Mouse (Mus musculus) brown adipose tissue, adult 24 weeks (tissue): ENCODE results near the gene Pcif1. TPM values are rescaled to one million over a fixed set of nuclear protein-coding genes. Genes with fewer than 3 reads are reported as not detected.

Source experiments
- H3K27ac ChIP-seq: fragments of 200-500 bp; replicated peaks from 2 replicates; pipeline ENCODE4 v1.5.1; 2012; ENCODE audit warnings: low read depth, mild to moderate bottlenecking, low read length
- H3K4me1 ChIP-seq: fragments of 200-500 bp; 2 replicates; pipeline ENCODE4 v1.6.1; 2012; ENCODE audit warnings: low read length, mixed read lengths; ENCODE audit not compliant: control insufficient read depth, insufficient read depth, insufficient read length
- H3K4me3 ChIP-seq: fragments of 200-500 bp; 2 replicates; pipeline ENCODE4 v1.5.1; 2012; ENCODE audit warnings: low read depth, mild to moderate bottlenecking, low read length, moderate library complexity; ENCODE audit not compliant: insufficient read depth
- polyA plus RNA-seq: library from polyadenylated mRNA; stranded (reverse); fragments of >200 nt; gene quantifications from 2 replicates; pipeline ENCODE4 v1.2.4, GENCODE M21; 2012; ENCODE audit not compliant: missing spikeins, insufficient read depth, insufficient read length

The Pcif1 gene
- polyA plus RNA-seq, 1 experiment = 25.6 TPM

GRCm38 (mm10) chr2:164877376-164878215 lies 1.5 kb upstream of the Pcif1 start:
- Histone ChIP-seq H3K27ac (peak overlapping the region; percentile 83), H3K4me1 (peaks cover 10% of the 10 kb centered on the region; the same call in 1 of the 2 replicates), H3K4me3 (peak overlapping the region; percentile 91; the same call in 1 of the 2 replicates)

GRCm38 (mm10) chr2:164878509-164879227 lies 436 bp upstream of the Pcif1 start:
- peaks cover 8% of the 10 kb centered on the region; the same call in 1 of the 2 replicates for H3K4me1 ChIP-seq
- H3K4me3 ChIP-seq = peak overlapping the region; percentile 91
- peak overlapping the region; percentile 83 for H3K27ac ChIP-seq

DNA sequence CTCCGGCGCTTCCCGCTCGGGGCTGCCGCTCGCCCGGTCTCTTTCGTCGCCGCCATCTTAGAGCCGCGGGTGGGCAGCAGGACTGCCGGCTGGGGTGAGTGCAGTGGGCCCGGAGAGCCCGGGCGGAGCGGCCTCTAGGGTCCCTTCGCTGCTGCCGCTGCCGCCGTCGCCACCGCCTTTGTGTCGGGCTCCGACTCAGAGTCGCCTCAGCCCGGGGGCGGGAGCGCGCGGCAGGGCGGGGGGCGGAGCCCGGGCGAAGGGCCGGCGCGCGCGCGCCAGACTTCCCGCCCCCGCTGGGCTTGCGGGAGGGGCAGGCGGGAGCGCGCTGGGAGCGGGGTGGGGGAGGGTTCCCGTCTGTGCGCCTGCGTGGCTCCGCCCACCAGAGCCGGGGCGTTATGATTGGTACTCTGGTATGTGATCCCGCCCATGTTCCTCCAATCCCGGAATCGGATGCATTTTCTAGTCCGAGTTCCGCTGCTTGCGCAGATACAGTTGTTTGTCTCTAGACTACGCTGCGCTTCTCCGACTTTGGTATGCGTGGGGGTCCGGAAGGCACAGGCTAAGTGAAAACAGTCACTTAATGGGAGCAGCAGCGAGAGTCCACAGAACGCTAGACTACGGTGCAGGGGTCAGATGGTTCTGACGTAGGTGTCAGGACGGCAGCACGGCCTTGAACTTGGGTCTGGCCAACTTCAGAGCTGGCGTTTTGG lies 619 bp downstream of the Pcif1 start:
- Histone ChIP-seq H3K4me3 (peak overlapping the region; percentile 91), H3K4me1 (peaks cover 6% of the 10 kb centered on the region; the same call in 1 of the 2 replicates), H3K27ac (peak overlapping the region; percentile 98)

- Histone ChIP-seq H3K27ac (no peak overlapping the region), H3K4me1 (0 out of 2 replicates have a peak, but pooled peaks cover 4% of the 10 kb centered on the region), H3K4me3 (no peak overlapping the region)
These were observed 3.5 kb downstream of the Pcif1 start for GRCm38 (mm10) chr2:164882619-164883018.

GRCm38 (mm10) chr2:164885788-164886187 lies 6.7 kb downstream of the Pcif1 start:
- H3K4me3 ChIP-seq = no peak overlapping the region
- H3K4me1 ChIP-seq = no peaks in the 10 kb centered on the region
- H3K27ac ChIP-seq = no peak overlapping the region

DNA sequence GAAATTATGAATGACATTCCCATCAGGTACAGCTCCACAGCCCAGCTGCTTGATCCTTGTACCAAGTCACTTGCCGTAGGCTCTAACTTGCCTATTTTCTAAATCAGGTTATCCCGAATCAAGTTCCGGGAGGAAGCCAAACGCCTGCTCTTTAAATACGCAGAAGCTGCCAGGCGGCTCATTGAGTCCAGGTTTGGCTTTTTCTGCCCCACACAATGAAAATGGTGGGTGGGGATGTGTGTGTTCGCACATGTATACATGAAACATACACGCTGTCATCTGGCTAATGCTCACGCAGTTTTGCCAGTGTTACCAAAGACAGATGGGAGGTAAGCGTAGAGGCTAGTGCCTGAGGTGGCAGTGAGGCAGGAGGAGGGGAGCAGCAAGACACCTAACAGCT lies 7.5 kb downstream of the Pcif1 start:
- H3K4me1 ChIP-seq = no peaks in the 10 kb centered on the region
- no peak overlapping the region for H3K27ac ChIP-seq
- no peak overlapping the region for H3K4me3 ChIP-seq

- H3K4me3 ChIP-seq = no peak overlapping the region
- H3K27ac ChIP-seq = no peak overlapping the region
- H3K4me1 ChIP-seq = no peaks in the 10 kb centered on the region
These were observed 9.9 kb downstream of the Pcif1 start for GRCm38 (mm10) chr2:164888996-164889395.

- no peak overlapping the region for H3K4me3 ChIP-seq
- H3K4me1 ChIP-seq = no peaks in the 10 kb centered on the region
- no peak overlapping the region for H3K27ac ChIP-seq
These were observed 10.9 kb downstream of the Pcif1 start for GRCm38 (mm10) chr2:164889960-164890359.

- Histone ChIP-seq H3K4me3 (no peak overlapping the region), H3K4me1 (no peaks in the 10 kb centered on the region), H3K27ac (no peak overlapping the region)
These were observed 11.4 kb downstream of the Pcif1 start for GRCm38 (mm10) chr2:164890411-164891049.

DNA sequence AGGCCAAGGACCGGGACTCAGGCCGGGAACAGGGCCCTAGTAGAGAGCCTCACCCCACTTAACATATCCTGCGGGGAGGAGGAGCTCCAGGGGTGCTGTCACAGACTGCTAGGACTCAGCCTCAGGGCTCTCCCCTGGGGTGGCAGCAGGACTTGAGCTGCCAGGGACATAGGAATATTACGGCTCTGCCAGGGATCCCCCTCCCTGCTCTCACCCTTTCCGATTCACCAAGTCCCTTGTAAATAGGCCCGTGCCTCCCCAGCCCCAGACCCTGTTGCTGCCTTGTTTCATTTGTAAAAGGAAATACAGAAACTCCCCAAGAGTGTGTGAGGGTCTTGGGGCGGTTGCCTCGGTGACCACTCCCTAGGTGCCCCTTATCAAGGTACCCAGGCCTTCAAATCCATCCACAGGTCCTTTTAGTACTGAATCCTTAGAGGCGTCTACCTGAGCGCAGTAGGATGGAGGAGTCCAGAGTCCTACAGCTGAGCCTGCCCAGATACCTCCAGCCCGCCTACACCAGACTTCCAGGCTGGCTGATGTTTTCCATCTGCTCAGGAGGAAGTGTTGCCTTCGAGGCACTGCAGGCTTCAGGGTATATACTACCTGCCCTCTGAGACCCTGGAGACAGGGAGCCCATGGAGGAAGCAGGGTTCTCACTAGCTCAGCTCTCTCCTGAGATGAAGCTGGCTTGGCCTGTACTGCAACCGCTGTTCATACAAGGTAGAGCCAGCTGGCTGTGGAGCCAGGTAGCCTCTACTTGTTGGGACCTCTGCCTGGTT lies 12.1 kb downstream of the Pcif1 start:
- Histone ChIP-seq H3K4me1 (no peaks in the 10 kb centered on the region), H3K4me3 (no peak overlapping the region), H3K27ac (no peak overlapping the region)

GRCm38 (mm10) chr2:164891908-164892695 lies 13.0 kb downstream of the Pcif1 start:
- Histone ChIP-seq H3K4me1 (no peaks in the 10 kb centered on the region), H3K27ac (no peak overlapping the region), H3K4me3 (no peak overlapping the region)

- no peak overlapping the region for H3K4me3 ChIP-seq
- H3K27ac ChIP-seq = no peak overlapping the region
- no peaks in the 10 kb centered on the region for H3K4me1 ChIP-seq
These were observed 13.7 kb downstream of the Pcif1 start for GRCm38 (mm10) chr2:164892696-164893216.

GRCm38 (mm10) chr2:164894048-164894447 lies 14.9 kb downstream of the Pcif1 start:
- Histone ChIP-seq H3K4me3 (no peak overlapping the region), H3K27ac (no peak overlapping the region), H3K4me1 (no peaks in the 10 kb centered on the region)
